Mouse (Mus musculus) forebrain, embryonic 12.5 days (tissue): ENCODE results near the gene Cage1. TPM values are rescaled to one million over a fixed set of nuclear protein-coding genes. Genes with fewer than 3 reads are reported as not detected.

ENCODE experiments used
- ATAC-seq: fragments of 200-750 bp; cut with Nextera tagmentation; 2 replicates; pipeline ENCODE4 v1.8.0; 2017; ENCODE audit warnings: moderate TSS enrichment; ENCODE audit not compliant: low FRiP score
- H3K27ac ChIP-seq: fragments of 300-500 bp; sonication (generic); 2 replicates; pipeline ENCODE4 v1.5.1; 2016; ENCODE audit warnings: mild to moderate bottlenecking
- H3K27me3 ChIP-seq: fragments of 300-500 bp; sonication (generic); 2 replicates; pipeline ENCODE4 v1.6.1; 2016; ENCODE audit warnings: mild to moderate bottlenecking
- H3K36me3 ChIP-seq: fragments of 300-500 bp; sonication (generic); replicated peaks from 2 replicates; pipeline ENCODE4 v1.6.1; 2016; ENCODE audit warnings: mild to moderate bottlenecking
- H3K4me1 ChIP-seq: fragments of 300-500 bp; sonication (generic); 2 replicates; pipeline ENCODE4 v1.6.1; 2016
- H3K4me2 ChIP-seq: fragments of 300-500 bp; sonication (generic); 2 replicates; pipeline ENCODE4 v1.6.1; 2016; ENCODE audit warnings: mild to moderate bottlenecking, moderate library complexity
- H3K4me3 ChIP-seq: fragments of 300-500 bp; sonication (generic); replicated peaks from 2 replicates; pipeline ENCODE4 v1.5.1; 2016; ENCODE audit warnings: mild to moderate bottlenecking
- H3K9ac ChIP-seq: fragments of 300-500 bp; sonication (generic); 2 replicates; pipeline ENCODE4 v1.6.1; 2016; ENCODE audit warnings: mild to moderate bottlenecking
- H3K9me3 ChIP-seq: fragments of 300-500 bp; sonication (generic); 2 replicates; pipeline ENCODE4 v1.6.1; 2016
- WGBS: fragments of 180-500 bp; shearing (Covaris S2); methylation state at CpG from one replicate; pipeline ENCODE4 v1.1.7; 2016; 5-methylcytosine and 5-hydroxymethylcytosine counted together
- microRNA-seq: library from miRNA; unstranded; fragments of <30 nt; microRNA quantifications from one replicate; pipeline ENCODE4, GENCODE M21; 2017
- polyA plus RNA-seq: library from polyadenylated mRNA; unstranded; fragments of >200 nt; fragmentation: Nextera tagmentation; extraction: Ambion mirVana; gene quantifications from 2 replicates; pipeline ENCODE4 v1.2.1, GENCODE M21; 2016

Cage1 gene
- polyA plus RNA-seq, 1 experiment from 2014 or later, result 1.5 TPM

DNA sequence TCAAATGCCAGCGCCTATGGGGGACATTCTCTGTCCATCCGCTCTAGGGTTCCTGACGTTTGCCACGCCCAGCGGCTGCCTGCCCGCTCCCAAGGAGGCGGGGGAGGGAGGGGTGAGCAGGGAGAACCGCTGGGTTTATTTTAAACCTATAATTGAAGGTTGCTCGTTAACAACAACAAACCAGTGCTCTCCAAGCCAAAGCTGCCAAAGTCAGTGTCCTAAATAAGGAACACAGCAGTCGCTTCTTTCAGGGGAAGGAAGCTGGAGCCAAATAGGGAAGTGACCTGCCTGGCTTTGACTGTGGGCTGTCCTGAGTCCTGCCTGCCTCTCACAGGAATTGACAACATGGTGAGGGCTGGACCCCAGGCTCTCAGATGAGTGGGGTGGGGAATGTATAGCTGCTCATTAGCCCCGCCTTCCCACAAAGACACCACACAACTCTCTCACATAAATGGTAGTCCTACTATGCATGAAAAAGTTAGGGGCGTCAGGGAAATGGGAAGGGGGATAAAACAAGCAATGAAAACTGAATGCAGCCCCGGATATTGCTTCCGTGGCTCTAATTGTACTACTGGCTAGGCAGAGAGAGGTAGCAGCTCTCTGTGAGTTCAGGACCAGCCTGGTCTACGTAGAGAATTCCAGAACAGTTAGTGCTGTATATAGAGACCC lies 77.5 kb downstream of the Cage1 start:
- ATAC-seq, result no peak
- WGBS, result 77% methylated on average over 15 of the region's 15 CpGs
- no peak overlapping the region for H3K27ac ChIP-seq
- H3K36me3 ChIP-seq, result no peaks in the 10 kb centered on the region
- H3K4me2 ChIP-seq, result no peak overlapping the region
- 0 out of 2 replicates have a peak, but pooled peaks cover 3% of the 10 kb centered on the region for H3K9me3 ChIP-seq
- H3K27me3 ChIP-seq, result peaks cover 8% of the 10 kb centered on the region
- peaks cover 8% of the 10 kb centered on the region for H3K4me1 ChIP-seq
- no peak overlapping the region for H3K4me3 ChIP-seq
- H3K9ac ChIP-seq, result no peak overlapping the region

DNA sequence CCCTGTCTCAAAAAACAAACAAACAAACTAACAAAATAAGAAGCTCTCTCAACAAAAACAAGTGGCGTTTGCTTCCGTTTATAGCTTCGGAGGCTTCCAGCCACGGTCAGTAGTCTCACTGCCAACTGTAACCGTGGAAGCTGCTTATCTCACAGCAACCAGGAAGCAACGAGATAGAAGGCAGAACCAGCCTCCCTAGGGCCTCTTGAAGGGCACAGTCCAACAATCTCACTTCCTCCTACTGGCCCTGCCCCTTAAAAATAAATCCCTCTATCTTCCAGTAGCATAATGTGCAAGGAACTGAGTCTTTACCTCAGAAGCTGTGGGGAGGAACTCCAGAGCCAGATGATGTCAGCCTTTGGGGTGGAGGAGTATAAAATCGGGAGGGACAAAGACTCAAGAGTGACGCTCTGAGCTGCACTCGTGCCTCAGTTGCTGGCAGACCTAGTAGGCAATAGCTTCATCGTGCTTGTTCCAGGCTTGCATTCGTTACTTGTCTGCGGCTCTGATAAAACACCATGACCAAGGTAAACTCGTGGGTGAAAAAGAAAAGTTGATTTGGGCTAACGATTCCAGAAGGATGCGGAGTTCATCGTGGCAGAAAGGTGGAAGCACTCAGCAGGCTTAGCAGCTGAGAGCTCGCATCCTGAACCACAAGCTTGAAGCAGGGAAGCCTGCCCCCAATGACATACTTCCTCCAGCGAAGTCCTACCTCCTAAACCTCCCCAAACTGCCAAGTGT lies 78.2 kb downstream of the Cage1 start:
- Histone ChIP-seq H3K4me2 (no peak overlapping the region), H3K36me3 (no peaks in the 10 kb centered on the region), H3K27ac (no peak overlapping the region), H3K9ac (no peak overlapping the region), H3K9me3 (0 out of 2 replicates have a peak, but pooled peaks cover 3% of the 10 kb centered on the region), H3K4me3 (no peak overlapping the region), H3K27me3 (peaks cover under 1% of the 10 kb centered on the region), H3K4me1 (peaks cover 1% of the 10 kb centered on the region)
- ATAC-seq, result no peak
- 89% methylated on average over 18 of the region's 18 CpGs for WGBS

Small RNAs within 50 kb of the gene (microRNA-seq; reads per million reads assigned to microRNA genes)
- gene Gm27387, result not detected

Other genes starting within 250 kb of the Cage1 start
- 94.0 and 110 TPM in 2 replicates for gene Ssr1, start 42.9 kb downstream of the Cage1 start, polyA plus RNA-seq
- gene Riok1, start 74 bp downstream of the Cage1 start, polyA plus RNA-seq, result 54.9 and 57.9 TPM in 2 replicates
- gene Dsp, start 114.2 kb upstream of the Cage1 start, polyA plus RNA-seq, result 0.64 and 1.1 TPM in 2 replicates
- 38.5 and 41.9 TPM in 2 replicates for gene Snrnp48, start 167.9 kb upstream of the Cage1 start, polyA plus RNA-seq